Mouse (Mus musculus) ES-E14 (cell line): ENCODE results near the gene Fli1.

Source experiments
- CHD2 ChIP-seq: IDR thresholded peaks from 2 replicates; pipeline ENCODE4 v1.6.1; 2014; ENCODE audit warnings: mild to moderate bottlenecking, low read depth, low read length, inconsistent platforms
- HCFC1 ChIP-seq: IDR thresholded peaks from 2 replicates; pipeline ENCODE4 v1.6.1; 2012; ENCODE audit warnings: low read length, inconsistent platforms, borderline replicate concordance; ENCODE audit not compliant: insufficient read depth
- MAFK ChIP-seq: IDR thresholded peaks from 2 replicates; pipeline ENCODE4 v1.6.1; 2014; ENCODE audit warnings: mild to moderate bottlenecking, low read depth, low read length, inconsistent platforms; ENCODE audit not compliant: insufficient read depth
- ZC3H11A ChIP-seq: IDR thresholded peaks from 2 replicates; pipeline ENCODE4 v1.6.1; 2012; ENCODE audit warnings: low read depth, mild to moderate bottlenecking, inconsistent platforms, low read length, borderline replicate concordance
- ZNF384 ChIP-seq: IDR thresholded peaks from 2 replicates; pipeline ENCODE4 v1.6.1; 2012; ENCODE audit warnings: low read depth, low read length, inconsistent platforms

DNA sequence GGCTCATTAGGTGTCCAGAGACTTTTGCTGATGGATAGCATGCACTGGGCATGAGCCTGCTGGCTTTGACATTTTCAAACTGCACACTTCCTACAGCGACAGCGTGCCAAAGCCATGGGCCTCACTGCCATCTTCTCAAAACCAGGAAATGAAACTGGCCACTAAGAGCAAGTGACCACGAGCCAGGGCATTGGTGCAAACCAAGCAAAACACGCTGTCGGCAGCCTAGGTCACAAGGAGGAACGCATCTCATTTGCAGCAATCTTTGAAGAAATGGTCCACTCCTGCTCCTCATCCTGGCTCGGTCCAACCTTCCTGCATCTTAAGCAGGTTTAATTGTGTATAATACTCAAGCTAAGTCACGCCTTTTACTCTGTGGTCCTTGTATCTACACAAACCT is 41.8 kb downstream of the Fli1 start:
- TF ChIP-seq ZC3H11A (no peak), CHD2 (no peak), HCFC1 (no peak), MAFK (no peak), ZNF384 (no peak)
